Mouse (Mus musculus) MEL (cell line): ENCODE measurements around the gene Mthfd1l. TPM values are rescaled to one million over a fixed set of nuclear protein-coding genes. Genes with fewer than 3 reads are reported as not detected.
A peak's percentile ranks its signal among the peaks of the same experiment; 100 is the strongest.

ENCODE experiments used
- DNase-seq: peaks from one replicate; pipeline ENCODE4 v3.0.0; 2011; ENCODE audit warnings: low read depth, low spot score
- H3K27ac ChIP-seq: 2 replicates; pipeline ENCODE4 v1.5.1; 2012; ENCODE audit warnings: low read depth, mild to moderate bottlenecking, control low read depth, low read length, moderate library complexity; ENCODE audit not compliant: control insufficient read depth
- H3K27me3 ChIP-seq, 2 experiments: fragments of 150-350 bp in 1 of 2; sonication (generic) in 1 of 2; 2 replicates each; pipeline ENCODE4 v1.6.1; 2012; ENCODE audit warnings: low read length in 2 of 2, mild to moderate bottlenecking in 2 of 2, improper control_type of control experiment in 1 of 2, moderate library complexity in 1 of 2; ENCODE audit not compliant: insufficient read depth in 2 of 2, control insufficient read depth in 1 of 2
- H3K36me3 ChIP-seq, 2 experiments: 2 replicates each; pipeline ENCODE4 v1.6.1; 2012 to 2014; ENCODE audit warnings: low read length in 2 of 2, improper control_type of control experiment in 1 of 2, inconsistent platforms in 1 of 2, mild to moderate bottlenecking in 1 of 2; ENCODE audit not compliant: insufficient read depth in 2 of 2, control insufficient read depth in 1 of 2
- H3K4me1 ChIP-seq, 2 experiments: fragments of 150-350 bp in 1 of 2; sonication (generic) in 1 of 2; 2 replicates each; pipeline ENCODE4 v1.6.1; 2012; ENCODE audit warnings: low read length in 2 of 2, improper control_type of control experiment in 1 of 2, mild to moderate bottlenecking in 1 of 2; ENCODE audit not compliant: insufficient read depth in 2 of 2, control insufficient read depth in 1 of 2
- H3K4me3 ChIP-seq, 2 experiments: fragments of 150-350 bp in 1 of 2; sonication (generic) in 1 of 2; 2 replicates each; pipeline ENCODE4 v1.5.1; 2012; ENCODE audit warnings: low read depth in 2 of 2, low read length in 2 of 2, mild to moderate bottlenecking in 2 of 2, moderate library complexity in 2 of 2, control low read depth in 1 of 2, improper control_type of control experiment in 1 of 2; ENCODE audit not compliant: control insufficient read depth in 1 of 2, insufficient read depth in 1 of 2
- H3K79me2 ChIP-seq: 2 replicates; pipeline ENCODE4 v1.6.1; 2012; ENCODE audit warnings: mild to moderate bottlenecking, low read length, moderate library complexity; ENCODE audit not compliant: control insufficient read depth, poor library complexity, insufficient read depth
- H3K9ac ChIP-seq: 2 replicates; pipeline ENCODE4 v1.6.1; 2012; ENCODE audit warnings: low read depth, mild to moderate bottlenecking, control low read depth, low read length, moderate library complexity; ENCODE audit not compliant: control insufficient read depth, poor library complexity, severe bottlenecking
- H3K9me3 ChIP-seq: fragments of 150-350 bp; sonication (generic); replicated peaks from 2 replicates; pipeline ENCODE4 v1.6.1; 2012; ENCODE audit warnings: mild to moderate bottlenecking, low read length, improper control_type of control experiment, moderate library complexity; ENCODE audit not compliant: insufficient read depth
- CHD1 ChIP-seq: IDR thresholded peaks from 2 replicates; pipeline ENCODE4 v1.6.1; 2012; ENCODE audit warnings: low read depth, mild to moderate bottlenecking, inconsistent platforms, low read length, improper control_type of control experiment
- CTCF ChIP-seq, 3 experiments: IDR thresholded peaks in 2 of 3; conservative IDR thresholded peaks in 1 of 3; 2 replicates each; pipeline ENCODE4 v1.5.1; 2011 to 2012; ENCODE audit warnings: low read length in 3 of 3, low read depth in 2 of 3, mild to moderate bottlenecking in 2 of 3, improper control_type of control experiment in 1 of 3, inconsistent platforms in 1 of 3, mixed read lengths in 1 of 3, moderate library complexity in 1 of 3; ENCODE audit not compliant: control insufficient read depth in 1 of 3, insufficient read depth in 1 of 3, poor library complexity in 1 of 3, severe bottlenecking in 1 of 3
- ELF1 ChIP-seq: IDR thresholded peaks from 2 replicates; pipeline ENCODE4 v1.6.1; 2014; ENCODE audit warnings: low read depth, mild to moderate bottlenecking, inconsistent platforms, low read length, improper control_type of control experiment, moderate library complexity
- EP300 ChIP-seq, 2 experiments: IDR thresholded peaks; 2 replicates each; pipeline ENCODE4 v1.6.1; 2011; ENCODE audit warnings: improper control_type of control experiment in 2 of 2, low read length in 2 of 2, low read depth in 1 of 2, mild to moderate bottlenecking in 1 of 2
- ETS1 ChIP-seq: IDR thresholded peaks from 2 replicates; pipeline ENCODE4 v1.6.1; 2012; ENCODE audit warnings: low read depth, mild to moderate bottlenecking, inconsistent platforms, low read length, improper control_type of control experiment, moderate library complexity
- HCFC1 ChIP-seq: IDR thresholded peaks from 2 replicates; pipeline ENCODE4 v1.6.1; 2012; ENCODE audit warnings: low read depth, mild to moderate bottlenecking, inconsistent platforms, low read length, improper control_type of control experiment, moderate library complexity
- MAX ChIP-seq: IDR thresholded peaks from 2 replicates; pipeline ENCODE4 v1.6.1; 2011; ENCODE audit warnings: low read length, improper control_type of control experiment
- MAZ ChIP-seq: IDR thresholded peaks from 2 replicates; pipeline ENCODE4 v1.6.1; 2012; ENCODE audit warnings: low read depth, mild to moderate bottlenecking, inconsistent platforms, low read length, improper control_type of control experiment
- MXI1 ChIP-seq: IDR thresholded peaks from 2 replicates; pipeline ENCODE4 v1.6.1; 2011; ENCODE audit warnings: mild to moderate bottlenecking, low read depth, low read length, improper control_type of control experiment
- MYB ChIP-seq: IDR thresholded peaks from 2 replicates; pipeline ENCODE4 v1.6.1; 2011; ENCODE audit warnings: mild to moderate bottlenecking, low read depth, low read length, improper control_type of control experiment
- MYC ChIP-seq: IDR thresholded peaks from 2 replicates; pipeline ENCODE4 v1.6.1; 2011; ENCODE audit warnings: low read depth, mild to moderate bottlenecking, low read length, improper control_type of control experiment, moderate library complexity
- NELFE ChIP-seq: IDR thresholded peaks from 2 replicates; pipeline ENCODE4 v1.6.1; 2011; ENCODE audit warnings: low read depth, low read length, improper control_type of control experiment
- POLR2A ChIP-seq, 2 experiments: IDR thresholded peaks; 2 replicates each; pipeline ENCODE4 v1.6.1; 2011 to 2012; ENCODE audit warnings: low read length in 2 of 2, mild to moderate bottlenecking in 2 of 2, control low read depth in 1 of 2, improper control_type of control experiment in 1 of 2, low read depth in 1 of 2, moderate library complexity in 1 of 2; ENCODE audit not compliant: control insufficient read depth in 1 of 2, insufficient read depth in 1 of 2, poor library complexity in 1 of 2
- RCOR1 ChIP-seq: IDR thresholded peaks from 2 replicates; pipeline ENCODE4 v1.6.1; 2012; ENCODE audit warnings: low read depth, mild to moderate bottlenecking, inconsistent platforms, low read length, improper control_type of control experiment
- SIN3A ChIP-seq: IDR thresholded peaks from 2 replicates; pipeline ENCODE4 v1.6.1; 2012; ENCODE audit warnings: low read length, improper control_type of control experiment, inconsistent platforms
- SMC3 ChIP-seq: IDR thresholded peaks from 2 replicates; pipeline ENCODE4 v1.6.1; 2011; ENCODE audit warnings: low read depth, low read length, improper control_type of control experiment
- TAL1 ChIP-seq: IDR thresholded peaks from 2 replicates; pipeline ENCODE4 v1.6.1; 2012; ENCODE audit warnings: mild to moderate bottlenecking, inconsistent platforms, low read length, moderate library complexity, mixed read lengths
- TBP ChIP-seq: IDR thresholded peaks from 2 replicates; pipeline ENCODE4 v1.8.0; 2011; ENCODE audit warnings: low read depth, low read length, improper control_type of control experiment
- TCF12 ChIP-seq: IDR thresholded peaks from 2 replicates; pipeline ENCODE4 v1.6.1; 2014; ENCODE audit warnings: low read depth, mild to moderate bottlenecking, inconsistent platforms, low read length, improper control_type of control experiment, moderate library complexity
- USF1 ChIP-seq: IDR thresholded peaks from 2 replicates; pipeline ENCODE4 v1.6.1; 2014; ENCODE audit warnings: low read depth, mild to moderate bottlenecking, inconsistent platforms, low read length, improper control_type of control experiment, moderate library complexity
- ZMIZ1 ChIP-seq: IDR thresholded peaks from 2 replicates; pipeline ENCODE4 v1.6.1; 2012; ENCODE audit warnings: low read depth, mild to moderate bottlenecking, inconsistent platforms, low read length, improper control_type of control experiment, moderate library complexity
- ZNF384 ChIP-seq: IDR thresholded peaks from 2 replicates; pipeline ENCODE4 v1.6.1; 2012; ENCODE audit warnings: low read depth, mild to moderate bottlenecking, inconsistent platforms, low read length, improper control_type of control experiment
- polyA plus RNA-seq, 2 experiments: library from polyadenylated mRNA; stranded (reverse) in 1 of 2; unstranded in 1 of 2; fragments of >175 nt in 1 of 2; fragments of >200 nt in 1 of 2; gene quantifications; 2 replicates each; pipeline versions ENCODE4 v1.2.1 to v1.2.4; 2012; ENCODE audit warnings: low replicate concordance in 2 of 2, low read depth in 1 of 2; ENCODE audit not compliant: insufficient read length in 2 of 2, insufficient read depth in 1 of 2, missing spikeins in 1 of 2
- total RNA-seq: library from RNA; depleted of rRNA; stranded (reverse); fragments of 300-350 nt; gene quantifications from 2 replicates; pipeline ENCODE4 v1.2.3, GENCODE M21; 2012; rRNA removed

The Mthfd1l gene
- total RNA-seq (43.1 and 58.6 TPM in 2 replicates), polyA plus RNA-seq (1,000 to 10,000 TPM in 1 of 2 experiments, 10 to 100 TPM in 1; 83.0 to 1,097 TPM)

- Histone ChIP-seq H3K4me3 (peak within 1 kb of the TSS; percentile 58 to 91), H3K79me2 (peaks cover 28% of the 10 kb centered on the region), H3K36me3 (peaks cover 0 to 21% of the 10 kb centered on the region in 2 experiments; a peak in 2 of 4 replicates), H3K4me1 (peaks cover 8 to 25% of the 10 kb centered on the region in 2 experiments), H3K9me3 (no peaks in the 10 kb centered on the region), H3K27me3 (no peaks in the 10 kb centered on the region), H3K27ac (peak within 1 kb of the TSS; percentile 87), H3K9ac (peak within 1 kb of the TSS; percentile 97)
- peak; percentile 94 for DNase-seq
- TF ChIP-seq ZNF384: no peak
- no peak for TF ChIP-seq RCOR1
- TF ChIP-seq ZMIZ1: peak; percentile 41; the same call in 1 of the 2 replicates
- TF ChIP-seq CHD1: no peak
- peak; percentile 57; the same call in 1 of the 2 replicates for TF ChIP-seq ELF1
- TF ChIP-seq TBP: peak; percentile 79
- peak; percentile 56 for TF ChIP-seq NELFE
- TF ChIP-seq SIN3A: peak; percentile 60; the same call in 1 of the 2 replicates
- TF ChIP-seq MXI1: peak; percentile 88
- peak; percentile 51 to 79 (median 70) for TF ChIP-seq CTCF (IDR thresholded peaks at IDR 0.05 in 2 of 3, conservative IDR thresholded peaks at IDR 0.05 in 1 of 3; ENCODE audit: control insufficient read depth in 1 of 3, insufficient read depth in 1 of 3, low read depth in 2 of 3, low read length in 3 of 3, poor library complexity in 1 of 3, severe bottlenecking in 1 of 3)
- TF ChIP-seq USF1: no peak
- TF ChIP-seq MYC: peak; percentile 95
- TF ChIP-seq TCF12: peak; percentile 70; the same call in 1 of the 2 replicates
- peak; percentile 73 to 78; a peak in 2 of 4 replicates for TF ChIP-seq POLR2A (IDR thresholded peaks at IDR 0.05; ENCODE audit: control insufficient read depth in 1 of 2, insufficient read depth in 1 of 2, low read depth in 1 of 2, low read length in 2 of 2, poor library complexity in 1 of 2)
- TF ChIP-seq EP300 (IDR thresholded peaks at IDR 0.05; ENCODE audit: low read depth in 1 of 2, low read length in 2 of 2): peak in 1 of 2 experiments; percentile 37; a peak in 1 of 4 replicates
- TF ChIP-seq HCFC1: peak; percentile 75
- peak; percentile 86 for TF ChIP-seq MAX
- TF ChIP-seq MYB: no peak
- peak; percentile 73; the same call in 1 of the 2 replicates for TF ChIP-seq ETS1
- no peak for TF ChIP-seq SMC3
- peak; percentile 93; the same call in 1 of the 2 replicates for TF ChIP-seq MAZ
- TF ChIP-seq TAL1: no peak
These were observed at the start of gene Mthfd1l for GRCm38 (mm10) chr10:3972981-3973588. Gene Mthfd1l (plus strand): TSS chr10:3973118.
